Mouse (Mus musculus): ENCODE data around the gene Ltbp4. TPM values are rescaled to one million over a fixed set of nuclear protein-coding genes. Genes with fewer than 3 reads are reported as not detected.
A peak's percentile ranks its signal among the peaks of the same experiment; 100 is the strongest.

Gene Ltbp4
- polyA plus RNA-seq, 1 experiment from 2014 or later, result 18.2 TPM

DNA sequence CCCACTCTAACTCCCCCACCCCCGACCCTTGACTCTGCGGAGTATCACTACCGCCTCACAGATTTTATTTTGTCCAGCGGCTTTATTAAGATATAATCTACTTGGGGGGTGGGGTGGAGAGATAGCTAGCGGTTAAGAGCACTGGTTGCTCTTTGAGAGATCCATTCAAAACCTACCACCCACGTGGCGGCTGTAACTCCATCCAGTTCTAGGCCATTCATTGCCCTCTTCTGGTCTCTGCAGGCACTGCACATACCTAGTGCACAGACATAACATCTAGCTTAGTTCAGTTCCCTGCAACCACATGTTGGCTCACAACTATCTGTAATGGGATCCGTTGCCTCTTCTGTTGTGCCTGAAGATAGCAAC, 51.8 kb downstream of the Ltbp4 start:
- WGBS, result 3% methylated on average over 8 of the region's 8 CpGs
- Histone ChIP-seq H3K36me3 (ENCODE audit: control insufficient read depth, insufficient read depth) (peaks cover 11% of the 10 kb centered on the region; the same call in 1 of the 2 replicates), H3K9me3 (ENCODE audit: control insufficient read depth, low read length) (no peaks in the 10 kb centered on the region), H3K27me3 (replicated peaks; ENCODE audit: control insufficient read depth, insufficient read depth, low read length) (no peaks in the 10 kb centered on the region), H3K9ac (replicated peaks; ENCODE audit: low read depth, low read length) (no peak overlapping the region), H3K4me1 (replicated peaks; ENCODE audit: control insufficient read depth, insufficient read depth, low read length) (no peaks in the 10 kb centered on the region), H3K4me3 (replicated peaks; ENCODE audit: low read length) (no peak overlapping the region), H3K27ac (ENCODE audit: low read length) (no peak overlapping the region), H3K4me2 (ENCODE audit: low read length) (0 out of 2 replicates have a peak overlapping the region, but pooled peaks have one; percentile 6)
- peak; percentile 85 for ATAC-seq

DNA sequence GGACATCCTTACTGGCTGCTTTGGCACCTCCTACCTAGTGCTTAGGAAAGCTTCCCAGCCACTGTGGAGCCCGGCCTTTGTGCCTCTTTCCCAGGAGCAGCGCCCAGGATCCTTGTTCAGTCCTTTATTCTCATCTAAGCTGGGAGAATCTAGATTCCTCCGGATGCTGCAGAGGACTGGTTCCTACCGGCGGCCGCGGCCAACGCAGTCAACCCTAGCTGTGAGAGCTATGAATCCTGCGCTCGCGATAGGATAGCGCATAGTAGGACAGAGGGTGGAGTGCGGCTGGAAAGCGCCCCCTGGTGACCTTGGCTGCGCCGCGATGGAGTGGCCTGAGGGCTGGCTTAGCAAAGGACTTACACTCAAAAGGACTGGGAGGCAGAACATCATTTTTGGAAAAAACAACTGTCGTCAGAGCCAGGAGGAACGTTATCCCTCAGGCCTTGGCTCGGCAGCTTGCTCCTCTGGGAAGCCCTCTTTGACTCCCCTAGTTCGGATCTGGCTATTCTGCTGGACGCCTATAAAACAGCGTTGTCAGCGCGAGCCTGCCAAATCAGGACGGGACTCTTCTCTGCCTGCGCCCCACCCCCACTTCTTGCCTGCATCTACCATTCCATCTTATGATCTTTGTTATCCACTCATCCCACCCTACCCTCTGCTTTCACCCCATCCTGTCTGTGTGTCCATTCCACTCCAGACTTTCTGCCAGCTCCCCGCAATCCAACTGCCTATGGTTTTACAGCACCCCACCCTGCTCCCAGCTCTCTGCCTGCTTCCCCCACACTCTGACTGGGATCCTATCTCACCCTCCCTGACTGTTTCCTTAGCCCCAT, 52.4 kb downstream of the Ltbp4 start:
- no peaks in the 10 kb centered on the region for H3K4me1 ChIP-seq (replicated peaks; ENCODE audit: control insufficient read depth, insufficient read depth, low read length)
- H3K36me3 ChIP-seq (ENCODE audit: control insufficient read depth, insufficient read depth), result peaks cover 16% of the 10 kb centered on the region; the same call in 1 of the 2 replicates
- peak overlapping the region; percentile 6 for H3K4me2 ChIP-seq (ENCODE audit: low read length)
- H3K27me3 ChIP-seq (replicated peaks; ENCODE audit: control insufficient read depth, insufficient read depth, low read length), result no peaks in the 10 kb centered on the region
- WGBS, result under 1% methylated on average over 28 of the region's 28 CpGs
- no peak overlapping the region for H3K27ac ChIP-seq (ENCODE audit: low read length)
- no peak overlapping the region for H3K9ac ChIP-seq (replicated peaks; ENCODE audit: low read depth, low read length)
- peak; percentile 56 for ATAC-seq
- no peak overlapping the region for H3K4me3 ChIP-seq (replicated peaks; ENCODE audit: low read length)
- H3K9me3 ChIP-seq (ENCODE audit: control insufficient read depth, low read length), result no peaks in the 10 kb centered on the region

DNA sequence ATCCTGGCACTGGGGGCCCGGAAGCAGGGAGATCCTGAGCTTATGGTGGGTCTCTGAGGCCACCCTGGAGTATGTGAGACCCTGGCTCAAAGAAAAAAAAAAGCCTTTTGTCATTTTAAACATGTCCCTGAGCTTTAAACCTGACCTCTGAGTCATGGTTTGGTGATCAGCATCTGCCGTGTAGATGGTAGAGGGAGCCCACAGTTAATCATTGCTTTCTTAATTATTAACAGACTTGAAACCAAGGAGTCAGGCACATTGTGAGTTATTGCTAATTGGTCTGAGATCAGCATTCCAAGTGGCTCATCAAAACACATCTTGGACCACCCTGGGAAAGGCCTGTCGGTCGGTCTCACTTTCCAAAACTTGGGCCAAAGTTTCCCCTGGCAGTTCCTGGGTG, 55.3 kb downstream of the Ltbp4 start:
- WGBS, result 48% methylated on average over 4 of the region's 4 CpGs
- Histone ChIP-seq H3K4me2 (ENCODE audit: low read length) (no peak overlapping the region), H3K27ac (ENCODE audit: low read length) (no peak overlapping the region), H3K4me1 (replicated peaks; ENCODE audit: control insufficient read depth, insufficient read depth, low read length) (no peaks in the 10 kb centered on the region), H3K27me3 (replicated peaks; ENCODE audit: control insufficient read depth, insufficient read depth, low read length) (no peaks in the 10 kb centered on the region), H3K4me3 (replicated peaks; ENCODE audit: low read length) (no peak overlapping the region), H3K9ac (replicated peaks; ENCODE audit: low read depth, low read length) (no peak overlapping the region), H3K36me3 (ENCODE audit: control insufficient read depth, insufficient read depth) (peaks cover 34% of the 10 kb centered on the region), H3K9me3 (ENCODE audit: control insufficient read depth, low read length) (no peaks in the 10 kb centered on the region)
- no peak for ATAC-seq

DNA sequence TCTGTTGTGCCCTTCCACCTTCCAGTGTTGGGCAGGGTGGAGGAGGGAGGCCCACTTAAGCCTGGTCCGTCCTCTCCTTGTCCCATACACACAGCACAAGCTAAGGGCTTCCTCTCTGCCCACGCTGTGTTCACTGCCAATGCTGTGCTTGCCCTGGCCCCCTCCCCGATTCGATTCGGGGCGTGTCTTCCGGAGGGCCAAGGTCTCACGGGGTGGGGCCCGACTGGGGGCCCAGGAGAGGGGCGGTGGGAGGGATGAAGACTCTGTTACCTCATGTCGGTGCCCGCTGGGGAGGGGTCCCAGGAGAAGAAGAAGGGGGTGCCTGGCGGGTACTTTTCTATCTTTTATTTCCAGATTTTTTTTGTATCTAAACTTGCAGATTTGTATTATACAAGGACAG, 55.8 kb downstream of the Ltbp4 start:
- ATAC-seq, result no peak
- WGBS, result 74% methylated on average over 13 of the region's 13 CpGs
- no peak overlapping the region for H3K4me3 ChIP-seq (replicated peaks; ENCODE audit: low read length)

DNA sequence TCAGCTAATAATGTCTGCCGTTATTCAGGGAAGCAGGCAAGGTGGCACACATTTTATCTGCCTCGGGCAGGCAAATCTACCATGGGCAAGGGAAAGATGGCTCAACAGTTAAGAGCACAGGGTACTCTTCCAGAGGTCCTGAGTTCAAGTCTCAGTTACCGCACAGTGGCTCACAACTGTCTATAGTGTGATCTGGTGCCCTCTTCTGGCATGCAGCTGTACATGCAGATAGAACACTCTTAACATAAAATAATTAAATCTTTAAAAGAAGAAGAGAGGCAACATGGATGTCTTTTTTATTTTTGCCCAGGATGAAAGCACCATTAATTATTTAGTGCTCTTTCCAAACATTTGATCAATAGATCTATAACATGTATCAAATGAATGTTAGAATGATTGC, 60.3 kb downstream of the Ltbp4 start:
- H3K9me3 ChIP-seq (ENCODE audit: control insufficient read depth, low read length), result no peaks in the 10 kb centered on the region
- no peak for ATAC-seq
- H3K4me3 ChIP-seq (replicated peaks; ENCODE audit: low read length), result no peak overlapping the region
- WGBS, result 93% methylated on average over 3 of the region's 3 CpGs
- no peak overlapping the region for H3K27ac ChIP-seq (ENCODE audit: low read length)
- H3K4me1 ChIP-seq (replicated peaks; ENCODE audit: control insufficient read depth, insufficient read depth, low read length), result no peaks in the 10 kb centered on the region
- peaks cover 64% of the 10 kb centered on the region for H3K36me3 ChIP-seq (ENCODE audit: control insufficient read depth, insufficient read depth)
- no peaks in the 10 kb centered on the region for H3K27me3 ChIP-seq (replicated peaks; ENCODE audit: control insufficient read depth, insufficient read depth, low read length)
- no peak overlapping the region for H3K9ac ChIP-seq (replicated peaks; ENCODE audit: low read depth, low read length)
- H3K4me2 ChIP-seq (ENCODE audit: low read length), result no peak overlapping the region

More for the DNA sequence above, 55.8 kb downstream of the Ltbp4 start:
- Histone ChIP-seq H3K27ac (ENCODE audit: low read length) (no peak overlapping the region), H3K27me3 (replicated peaks; ENCODE audit: control insufficient read depth, insufficient read depth, low read length) (no peaks in the 10 kb centered on the region), H3K4me2 (ENCODE audit: low read length) (no peak overlapping the region), H3K4me1 (replicated peaks; ENCODE audit: control insufficient read depth, insufficient read depth, low read length) (no peaks in the 10 kb centered on the region), H3K9me3 (ENCODE audit: control insufficient read depth, low read length) (no peaks in the 10 kb centered on the region), H3K9ac (replicated peaks; ENCODE audit: low read depth, low read length) (no peak overlapping the region), H3K36me3 (ENCODE audit: control insufficient read depth, insufficient read depth) (peaks cover 39% of the 10 kb centered on the region)

DNA sequence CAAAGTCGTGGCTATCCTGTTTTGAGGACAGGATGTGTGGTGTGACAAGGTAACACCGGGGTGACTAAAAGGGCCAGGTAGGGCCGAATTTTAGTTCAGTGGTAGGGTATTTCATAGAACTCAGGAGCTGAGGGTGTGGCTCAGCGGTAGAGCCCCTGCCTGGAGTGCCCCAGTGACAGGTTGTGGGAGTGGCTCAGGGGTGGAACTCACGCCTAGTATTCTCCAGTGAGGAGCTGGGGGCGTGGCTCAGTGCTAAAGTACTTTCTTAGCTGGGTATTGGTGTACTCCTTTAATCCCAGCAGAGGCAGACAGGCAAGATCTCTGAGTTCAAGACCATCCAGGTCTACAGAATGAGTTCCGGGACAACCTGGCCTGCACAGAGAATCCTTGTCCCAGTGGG, 61.5 kb downstream of the Ltbp4 start:
- Histone ChIP-seq H3K36me3 (ENCODE audit: control insufficient read depth, insufficient read depth) (peaks cover 64% of the 10 kb centered on the region), H3K9ac (replicated peaks; ENCODE audit: low read depth, low read length) (no peak overlapping the region), H3K4me2 (ENCODE audit: low read length) (no peak overlapping the region), H3K9me3 (ENCODE audit: control insufficient read depth, low read length) (no peaks in the 10 kb centered on the region), H3K4me1 (replicated peaks; ENCODE audit: control insufficient read depth, insufficient read depth, low read length) (no peaks in the 10 kb centered on the region), H3K27me3 (replicated peaks; ENCODE audit: control insufficient read depth, insufficient read depth, low read length) (no peaks in the 10 kb centered on the region), H3K4me3 (replicated peaks; ENCODE audit: low read length) (no peak overlapping the region), H3K27ac (ENCODE audit: low read length) (no peak overlapping the region)
- no peak for ATAC-seq
- 68% methylated on average over 7 of the region's 7 CpGs for WGBS

DNA sequence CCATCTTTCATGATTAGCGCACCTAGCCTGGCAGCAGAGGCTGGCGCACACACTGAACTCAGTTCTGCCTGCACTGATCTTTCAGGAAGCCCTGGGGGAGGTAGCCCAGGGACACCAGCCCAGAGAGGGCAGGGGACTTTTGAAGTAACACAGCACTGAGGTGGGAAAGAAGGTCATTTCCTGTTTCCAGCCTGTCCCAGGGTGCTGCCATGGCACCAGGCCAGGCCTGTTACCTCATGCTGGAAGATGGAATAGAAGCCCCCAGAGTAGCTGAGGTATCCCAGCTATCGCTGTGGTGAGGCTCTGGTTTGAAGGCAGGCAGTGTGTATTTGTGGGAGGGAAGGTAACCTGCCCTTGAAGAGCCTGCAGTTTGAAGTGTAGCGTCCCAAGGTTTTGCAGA, 62.6 kb downstream of the Ltbp4 start:
- Histone ChIP-seq H3K27me3 (replicated peaks; ENCODE audit: control insufficient read depth, insufficient read depth, low read length) (no peaks in the 10 kb centered on the region), H3K4me2 (ENCODE audit: low read length) (no peak overlapping the region), H3K36me3 (ENCODE audit: control insufficient read depth, insufficient read depth) (peaks cover 65% of the 10 kb centered on the region), H3K4me1 (replicated peaks; ENCODE audit: control insufficient read depth, insufficient read depth, low read length) (no peaks in the 10 kb centered on the region), H3K9ac (replicated peaks; ENCODE audit: low read depth, low read length) (no peak overlapping the region), H3K9me3 (ENCODE audit: control insufficient read depth, low read length) (no peaks in the 10 kb centered on the region), H3K4me3 (replicated peaks; ENCODE audit: low read length) (no peak overlapping the region), H3K27ac (ENCODE audit: low read length) (no peak overlapping the region)
- 88% methylated on average over 4 of the region's 4 CpGs for WGBS
- no peak for ATAC-seq

DNA sequence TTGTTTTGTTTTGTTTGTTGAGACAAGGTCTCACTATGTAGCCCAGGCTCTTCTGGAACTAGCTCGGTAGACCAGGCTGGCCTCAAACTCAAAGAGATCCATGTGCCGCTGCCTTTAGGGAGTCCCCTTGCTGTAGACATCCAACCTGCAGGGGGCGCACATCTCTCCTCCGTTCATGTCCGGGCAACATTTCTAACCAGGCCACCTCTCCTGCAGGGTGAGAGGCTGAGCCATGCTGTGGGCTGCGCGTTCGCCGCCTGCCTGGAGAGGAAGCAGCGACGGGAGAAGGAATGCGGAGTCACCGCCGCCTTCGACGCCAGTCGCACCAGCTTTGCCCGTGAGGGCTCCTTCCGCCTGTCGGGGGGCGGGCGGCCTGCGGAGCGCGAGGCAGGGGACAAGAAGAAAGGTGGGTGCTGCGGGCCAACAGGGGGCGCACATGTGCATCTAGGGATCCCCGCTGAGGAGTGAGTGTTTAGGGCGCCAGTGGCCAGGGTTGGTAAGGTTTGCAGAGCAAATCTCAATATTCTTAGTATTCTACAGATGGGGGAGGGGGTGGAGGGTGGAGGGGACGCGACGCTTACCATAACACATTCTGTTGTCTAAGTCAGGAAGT, 63.6 kb downstream of the Ltbp4 start:
- Histone ChIP-seq H3K27me3 (replicated peaks; ENCODE audit: control insufficient read depth, insufficient read depth, low read length) (no peaks in the 10 kb centered on the region), H3K36me3 (ENCODE audit: control insufficient read depth, insufficient read depth) (peaks cover 70% of the 10 kb centered on the region), H3K4me1 (replicated peaks; ENCODE audit: control insufficient read depth, insufficient read depth, low read length) (no peaks in the 10 kb centered on the region), H3K9ac (replicated peaks; ENCODE audit: low read depth, low read length) (no peak overlapping the region), H3K4me3 (replicated peaks; ENCODE audit: low read length) (no peak overlapping the region), H3K9me3 (ENCODE audit: control insufficient read depth, low read length) (no peaks in the 10 kb centered on the region), H3K4me2 (ENCODE audit: low read length) (no peak overlapping the region), H3K27ac (ENCODE audit: low read length) (no peak overlapping the region)
- 64% methylated on average over 32 of the region's 32 CpGs for WGBS
- ATAC-seq, result no peak

DNA sequence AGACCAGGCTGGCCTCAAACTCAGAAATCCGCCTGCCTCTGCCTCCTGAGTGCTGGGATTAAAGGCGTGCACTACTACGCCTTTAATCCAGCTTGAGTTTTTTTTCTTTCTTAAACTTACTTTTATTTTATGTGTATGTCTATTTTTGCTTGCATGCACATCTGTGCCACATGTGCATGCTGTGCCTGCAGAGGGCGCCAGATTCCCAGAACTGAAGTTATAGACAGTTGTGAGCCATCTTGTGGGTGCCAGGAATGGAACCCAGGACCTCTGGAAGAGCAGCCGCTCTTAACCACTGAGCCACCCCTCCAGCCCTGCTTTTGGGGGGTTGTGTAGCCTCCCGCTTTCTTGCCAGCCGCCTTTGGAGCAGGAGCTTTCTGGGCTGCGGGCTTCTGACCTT, 66.1 kb downstream of the Ltbp4 start:
- no peak for ATAC-seq
- H3K4me1 ChIP-seq (replicated peaks; ENCODE audit: control insufficient read depth, insufficient read depth, low read length), result no peaks in the 10 kb centered on the region
- H3K4me3 ChIP-seq (replicated peaks; ENCODE audit: low read length), result no peak overlapping the region
- H3K9ac ChIP-seq (replicated peaks; ENCODE audit: low read depth, low read length), result no peak overlapping the region
- H3K9me3 ChIP-seq (ENCODE audit: control insufficient read depth, low read length), result no peaks in the 10 kb centered on the region
- H3K4me2 ChIP-seq (ENCODE audit: low read length), result no peak overlapping the region
- H3K27me3 ChIP-seq (replicated peaks; ENCODE audit: control insufficient read depth, insufficient read depth, low read length), result no peaks in the 10 kb centered on the region
- H3K27ac ChIP-seq (ENCODE audit: low read length), result no peak overlapping the region
- peaks cover 59% of the 10 kb centered on the region for H3K36me3 ChIP-seq (ENCODE audit: control insufficient read depth, insufficient read depth)
- 93% methylated on average over 8 of the region's 8 CpGs for WGBS
